In genomic region chr13:101915948-101916594, GRCm38 (mm10) we compare ENCODE assay signal across 12 mouse cellular contexts.
DNase-seq lines count a peak whose midpoint lies in the region; ATAC-seq and TF ChIP-seq lines count a peak whose summit lies in the region.
"Had no signal": no experiment of that assay in that cellular context is flagged by ENCODE, and none has a peak within 500 bp of the region (broad histone marks: within the 10 kb centered on the region; RNA-seq: fewer than 3 reads in every experiment).

No protein-coding gene starts in this region.

- WGBS in heart, adult 2 months, result 36% methylated on average over 6 of the region's 6 CpGs
- 25% methylated on average over 6 of the region's 6 CpGs for WGBS in lung, postnatal 0 days
- WGBS in liver, embryonic 15.5 days (ENCODE audit: insufficient replicate concordance), result 40% methylated on average over 6 of the region's 6 CpGs
- WGBS in forebrain, embryonic 16.5 days, result 61% methylated on average over 6 of the region's 6 CpGs

- TF ChIP-seq EP300 in heart, adult 2 months (IDR thresholded peaks at IDR 0.05; ENCODE audit: insufficient read depth, low read depth, low read length), result no peak
- no peak for TF ChIP-seq EP300 in lung, postnatal 0 days (IDR thresholded peaks at IDR 0.05)

- H3K27ac ChIP-seq in heart, adult 2 months, result peak overlapping the region; percentile 77
- H3K27ac ChIP-seq in lung, postnatal 0 days (ENCODE audit: low read length), result no peak overlapping the region
- peak overlapping the region; percentile 67; the same call in 1 of the 2 replicates for H3K27ac ChIP-seq in liver, embryonic 15.5 days (replicated peaks)
- H3K27ac ChIP-seq in forebrain, embryonic 16.5 days (ENCODE audit: low read length), result no peak overlapping the region
- H3K27ac ChIP-seq: limb, embryonic 15.5 days had no signal

- peaks cover 10% of the 10 kb centered on the region; the same call in 1 of the 2 replicates for H3K36me3 ChIP-seq in heart, adult 2 months (ENCODE audit: control insufficient read depth, insufficient read depth, low read length)
- no peaks in the 10 kb centered on the region for H3K36me3 ChIP-seq in lung, postnatal 0 days (ENCODE audit: insufficient read depth, low read length)
- H3K36me3 ChIP-seq in liver, embryonic 15.5 days (replicated peaks), result no peaks in the 10 kb centered on the region
- H3K36me3 ChIP-seq in forebrain, embryonic 16.5 days (ENCODE audit: control insufficient read depth, insufficient read depth), result no peaks in the 10 kb centered on the region
- H3K36me3 ChIP-seq: limb, embryonic 15.5 days had no signal

- no peaks in the 10 kb centered on the region for H3K9me3 ChIP-seq in lung, postnatal 0 days (ENCODE audit: low read length)
- H3K9me3 ChIP-seq in liver, embryonic 15.5 days (replicated peaks), result no peaks in the 10 kb centered on the region
- no peaks in the 10 kb centered on the region for H3K9me3 ChIP-seq in forebrain, embryonic 16.5 days (ENCODE audit: control insufficient read depth, low read length)
- H3K9me3 ChIP-seq: limb, embryonic 15.5 days had no signal

- TF ChIP-seq CTCF in heart, adult 2 months (IDR thresholded peaks at IDR 0.05), result 0 out of 2 replicates have a peak, but pooled peaks have one; percentile 6
- TF ChIP-seq CTCF in lung, postnatal 0 days (IDR thresholded peaks at IDR 0.05), result no peak

- intact Hi-C loops in heart, adult 2 months (cut with DNase I), result loop anchor here (5.0 kb wide), 2 partner anchors 76 to 406 kb away; no protein-coding TSS in a partner anchor

- no peak; the same call in 1 of the 2 replicates for ATAC-seq in lung, postnatal 0 days
- peak; percentile 64; the same call in 1 of the 2 replicates for ATAC-seq in liver, embryonic 15.5 days (ENCODE audit: insufficient read depth)
- no peak for ATAC-seq in forebrain, embryonic 16.5 days

- no peak overlapping the region for H3K4me3 ChIP-seq in heart, adult 2 months
- no peak overlapping the region for H3K4me3 ChIP-seq in lung, postnatal 0 days (ENCODE audit: low read depth, low read length)
- no peak overlapping the region for H3K4me3 ChIP-seq in liver, embryonic 15.5 days (replicated peaks)
- H3K4me3 ChIP-seq in forebrain, embryonic 16.5 days (replicated peaks; ENCODE audit: low read length), result no peak overlapping the region
- H3K4me3 ChIP-seq: limb, embryonic 15.5 days had no signal

- H3K4me2 ChIP-seq in lung, postnatal 0 days (replicated peaks; ENCODE audit: low read depth, low read length), result no peak overlapping the region
- no peak overlapping the region for H3K4me2 ChIP-seq in liver, embryonic 15.5 days
- H3K4me2 ChIP-seq in forebrain, embryonic 16.5 days (ENCODE audit: low read length), result no peak overlapping the region
- H3K4me2 ChIP-seq: limb, embryonic 15.5 days had no signal

- no peaks in the 10 kb centered on the region for H3K27me3 ChIP-seq in heart, adult 2 months (ENCODE audit: control insufficient read depth, insufficient read depth, low read length)
- H3K27me3 ChIP-seq in lung, postnatal 0 days (replicated peaks; ENCODE audit: insufficient read depth, low read length), result no peaks in the 10 kb centered on the region
- H3K27me3 ChIP-seq in liver, embryonic 15.5 days, result no peaks in the 10 kb centered on the region
- H3K27me3 ChIP-seq in forebrain, embryonic 16.5 days (replicated peaks; ENCODE audit: control insufficient read depth, insufficient read depth, low read length), result no peaks in the 10 kb centered on the region
- H3K27me3 ChIP-seq: limb, embryonic 15.5 days had no signal

- no peaks in the 10 kb centered on the region for H3K79me2 ChIP-seq in heart, adult 2 months (replicated peaks; ENCODE audit: control insufficient read depth, insufficient read depth, low read length)

- DNase-seq in heart, adult 2 months, result peak; percentile 22 to 28
- DNase-seq in heart, postnatal 4 days, result no peak
- DNase-seq in lung, postnatal 0 days (ENCODE audit: low spot score), result peak; percentile 44
- no peak for DNase-seq in lung, postnatal 4 days
- DNase-seq in layer of hippocampus, adult 18-20 months (ENCODE audit: low spot score in 2 of 2), result no peak
- no peak for DNase-seq in cerebellum, adult 11-12 months
- DNase-seq: cerebellum, postnatal 36 days; gastrocnemius, postnatal 14 days; thymus, adult 2 months had no signal

- no peak overlapping the region for H3K9ac ChIP-seq in heart, adult 2 months (ENCODE audit: low read depth, low read length)
- H3K9ac ChIP-seq in lung, postnatal 0 days (replicated peaks; ENCODE audit: low read depth), result no peak overlapping the region
- H3K9ac ChIP-seq in liver, embryonic 15.5 days, result no peak overlapping the region
- H3K9ac ChIP-seq in forebrain, embryonic 16.5 days (replicated peaks; ENCODE audit: low read depth, low read length), result no peak overlapping the region
- H3K9ac ChIP-seq: limb, embryonic 15.5 days had no signal

- no peak for TF ChIP-seq POLR2A in heart, adult 2 months (IDR thresholded peaks at IDR 0.05; ENCODE audit: insufficient read depth, low read depth, low read length)

- peaks cover 11% of the 10 kb centered on the region for H3K4me1 ChIP-seq in heart, adult 2 months (ENCODE audit: control insufficient read depth, insufficient read depth, low read length)
- peaks cover 3% of the 10 kb centered on the region for H3K4me1 ChIP-seq in lung, postnatal 0 days (ENCODE audit: insufficient read depth, low read depth, low read length)
- peaks cover 9% of the 10 kb centered on the region for H3K4me1 ChIP-seq in liver, embryonic 15.5 days (replicated peaks)
- H3K4me1 ChIP-seq in forebrain, embryonic 16.5 days (replicated peaks; ENCODE audit: control insufficient read depth, insufficient read depth, low read length), result peaks cover 9% of the 10 kb centered on the region; the same call in 1 of the 2 replicates

Comparison
In these comparisons a context has a peak if more than half of its experiments do, and no peak if none do; other contexts are left out.
1. DNase-seq: peak in heart, adult 2 months (2 of 2) and lung, postnatal 0 days (single experiment); none in heart, postnatal 4 days (single experiment), lung, postnatal 4 days (0 of 2), layer of hippocampus, adult 18-20 months (0 of 2) and cerebellum, adult 11-12 months (single experiment).
2. H3K27ac ChIP-seq: peak in heart, adult 2 months (single experiment) and liver, embryonic 15.5 days (single experiment); none in lung, postnatal 0 days (single experiment) and forebrain, embryonic 16.5 days (single experiment).